Mouse (Mus musculus) CH12.LX (cell line): ENCODE measurements around the gene Kank1. TPM values are rescaled to one million over a fixed set of nuclear protein-coding genes. Genes with fewer than 3 reads are reported as not detected.

Experiments
- DNase-seq: peaks from one replicate; pipeline ENCODE4 v3.0.0-alpha.2; 2013; ENCODE audit errors: extremely low read depth
- H3K27ac ChIP-seq: 2 replicates; pipeline ENCODE4 v1.5.1; 2012; ENCODE audit warnings: low read depth, mild to moderate bottlenecking, control low read depth, moderate library complexity; ENCODE audit not compliant: insufficient read depth
- H3K27me3 ChIP-seq: replicated peaks from 2 replicates; pipeline ENCODE3; 2012; ENCODE audit warnings: inconsistent platforms
- H3K36me3 ChIP-seq, 2 experiments: replicated peaks in 1 of 2; 2 replicates each; pipeline versions ENCODE3 to v1.6.1; 2012; ENCODE audit warnings: inconsistent platforms in 1 of 2, low read length in 1 of 2, mild to moderate bottlenecking in 1 of 2, mixed read lengths in 1 of 2, moderate library complexity in 1 of 2; ENCODE audit not compliant: control insufficient read depth in 1 of 2, insufficient read depth in 1 of 2
- H3K4me1 ChIP-seq, 2 experiments: 2 replicates each; pipeline ENCODE4 v1.6.1; 2012; ENCODE audit warnings: inconsistent platforms in 1 of 2, moderate library complexity in 1 of 2; ENCODE audit not compliant: insufficient read depth in 2 of 2, control insufficient read depth in 1 of 2
- H3K4me2 ChIP-seq: 2 replicates; pipeline ENCODE4 v1.6.1; 2012; ENCODE audit warnings: low read depth, mild to moderate bottlenecking, control low read depth; ENCODE audit not compliant: poor library complexity, insufficient read depth, severe bottlenecking
- H3K4me3 ChIP-seq, 3 experiments: fragments of 150-350 bp in 1 of 3; sonication (generic) in 1 of 3; replicated peaks in 1 of 3; 2 replicates each; pipeline versions ENCODE3 to v1.5.1; 2011 to 2012; ENCODE audit warnings: low read depth in 2 of 3, low read length in 2 of 3, mild to moderate bottlenecking in 2 of 3, moderate library complexity in 2 of 3, control low read depth in 1 of 3, improper control_type of control experiment in 1 of 3, inconsistent platforms in 1 of 3, mixed read lengths in 1 of 3; ENCODE audit not compliant: poor library complexity in 1 of 3
- H3K79me2 ChIP-seq: replicated peaks from 2 replicates; pipeline ENCODE4 v1.6.1; 2012; ENCODE audit warnings: mild to moderate bottlenecking, moderate library complexity; ENCODE audit not compliant: control insufficient read depth, poor library complexity, insufficient read depth, severe bottlenecking; ENCODE audit errors: extremely low read depth
- H3K9ac ChIP-seq: 2 replicates; pipeline ENCODE4 v1.6.1; 2012; ENCODE audit warnings: low read depth, mild to moderate bottlenecking, control low read depth, moderate library complexity; ENCODE audit not compliant: insufficient read depth
- H3K9me3 ChIP-seq: replicated peaks from 2 replicates; pipeline ENCODE3; 2012; ENCODE audit warnings: low read length, inconsistent platforms, mixed read lengths
- CTCF ChIP-seq, 2 experiments: IDR thresholded peaks in 1 of 2; conservative IDR thresholded peaks in 1 of 2; 2 replicates each; pipeline ENCODE4 v1.5.1; 2011 to 2012; ENCODE audit warnings: low read depth in 2 of 2, low read length in 2 of 2, improper control_type of control experiment in 1 of 2, inconsistent platforms in 1 of 2, mild to moderate bottlenecking in 1 of 2, moderate library complexity in 1 of 2
- EP300 ChIP-seq: IDR thresholded peaks from 2 replicates; pipeline ENCODE4 v1.6.1; 2011; ENCODE audit warnings: low read length, improper control_type of control experiment
- GABPA ChIP-seq: IDR thresholded peaks from 2 replicates; pipeline ENCODE4 v1.6.1; 2012; ENCODE audit warnings: low read depth, low read length, improper control_type of control experiment, inconsistent platforms; ENCODE audit not compliant: insufficient replicate concordance
- HCFC1 ChIP-seq: IDR thresholded peaks from 2 replicates; pipeline ENCODE4 v1.6.1; 2012; ENCODE audit warnings: low read depth, mild to moderate bottlenecking, inconsistent platforms, low read length, improper control_type of control experiment
- IRF4 ChIP-seq: IDR thresholded peaks from 2 replicates; pipeline ENCODE4 v1.6.1; 2014; ENCODE audit warnings: low read depth, mild to moderate bottlenecking, inconsistent platforms, low read length, improper control_type of control experiment
- JUN ChIP-seq: IDR thresholded peaks from 2 replicates; pipeline ENCODE4 v1.6.1; 2011; ENCODE audit warnings: low read depth, mild to moderate bottlenecking, low read length, improper control_type of control experiment, moderate library complexity; ENCODE audit not compliant: insufficient read depth
- MAFK ChIP-seq: IDR thresholded peaks from 2 replicates; pipeline ENCODE4 v1.6.1; 2011; ENCODE audit warnings: low read length, improper control_type of control experiment; ENCODE audit not compliant: insufficient replicate concordance
- MAX ChIP-seq: IDR thresholded peaks from 2 replicates; pipeline ENCODE4 v1.6.1; 2011; ENCODE audit warnings: low read length, improper control_type of control experiment
- MAZ ChIP-seq: IDR thresholded peaks from 2 replicates; pipeline ENCODE4 v1.6.1; 2012; ENCODE audit warnings: low read depth, mild to moderate bottlenecking, inconsistent platforms, low read length, improper control_type of control experiment, moderate library complexity
- MEF2A ChIP-seq: IDR thresholded peaks from 2 replicates; pipeline ENCODE4 v1.6.1; 2014; ENCODE audit warnings: low read depth, mild to moderate bottlenecking, inconsistent platforms, low read length, improper control_type of control experiment, borderline replicate concordance
- NELFE ChIP-seq: IDR thresholded peaks from 2 replicates; pipeline ENCODE4 v1.6.1; 2011; ENCODE audit warnings: low read depth, low read length, improper control_type of control experiment
- PAX5 ChIP-seq: IDR thresholded peaks from 2 replicates; pipeline ENCODE4 v1.6.1; 2012; ENCODE audit warnings: low read length, inconsistent platforms, mixed read lengths
- POLR2A ChIP-seq: IDR thresholded peaks from 2 replicates; pipeline ENCODE4 v1.6.1; 2011; ENCODE audit warnings: low read depth, mild to moderate bottlenecking, improper control_type of control experiment, low read length
- POLR2AphosphoS2 ChIP-seq: IDR thresholded peaks from 2 replicates; pipeline ENCODE4 v1.6.1; 2011; ENCODE audit warnings: low read depth, low read length, improper control_type of control experiment
- RAD21 ChIP-seq: IDR thresholded peaks from 2 replicates; pipeline ENCODE4 v1.6.1; 2011; ENCODE audit warnings: low read depth, mild to moderate bottlenecking, low read length, improper control_type of control experiment, moderate library complexity
- SIN3A ChIP-seq: IDR thresholded peaks from 2 replicates; pipeline ENCODE4 v1.6.1; 2012; ENCODE audit warnings: low read length, improper control_type of control experiment, inconsistent platforms
- SMC3 ChIP-seq: IDR thresholded peaks from 2 replicates; pipeline ENCODE4 v1.6.1; 2011; ENCODE audit warnings: low read depth, low read length, improper control_type of control experiment
- TBP ChIP-seq: conservative IDR thresholded peaks from 2 replicates; pipeline ENCODE4 v1.6.1; 2011; ENCODE audit warnings: low read depth, low read length, improper control_type of control experiment
- UBTF ChIP-seq: IDR thresholded peaks from 2 replicates; pipeline ENCODE4 v1.6.1; 2012; ENCODE audit warnings: low read depth, mild to moderate bottlenecking, inconsistent platforms, low read length, improper control_type of control experiment, moderate library complexity
- USF1 ChIP-seq: IDR thresholded peaks from 2 replicates; pipeline ENCODE4 v1.6.1; 2014; ENCODE audit warnings: low read depth, mild to moderate bottlenecking, inconsistent platforms, low read length, improper control_type of control experiment
- ZC3H11A ChIP-seq: IDR thresholded peaks from 2 replicates; pipeline ENCODE4 v1.6.1; 2012; ENCODE audit warnings: low read depth, mild to moderate bottlenecking, inconsistent platforms, low read length, improper control_type of control experiment
- ZNF384 ChIP-seq: IDR thresholded peaks from 2 replicates; pipeline ENCODE4 v1.6.1; 2012; ENCODE audit warnings: low read depth, low read length, improper control_type of control experiment, inconsistent platforms
- dilution Hi-C: fragments of 300-500 bp; cut with MboI; formaldehyde crosslinking; loops from 2 replicates; pipeline ENCODE4 v1.14.3; 2020; ENCODE audit warnings: low sequenced_read_pairs; ENCODE audit not compliant: extremely low pct_unique_long_range_greater_than_20kb, extremely low pct_ligation_motif_present
- in situ Hi-C: fragments of 300-500 bp; cut with MboI; formaldehyde crosslinking; loops from 3 replicates; pipeline ENCODE4 v1.14.3; 2019; ENCODE audit warnings: low sequenced_read_pairs, low pct_ligation_motif_present, low pct_unique_long_range_greater_than_20kb, mixed read lengths
- polyA plus RNA-seq: library from polyadenylated mRNA; unstranded; fragments of >175 nt; gene quantifications from 2 replicates; pipeline ENCODE4 v1.2.1, GENCODE M21; 2012; ENCODE audit warnings: low read depth; ENCODE audit not compliant: insufficient read length
- total RNA-seq, 2 experiments: library from RNA; depleted of rRNA; stranded (reverse); fragments of 300-350 nt in 1 of 2; fragments of >200 nt in 1 of 2; gene quantifications; 2 replicates each; pipeline ENCODE4 v1.2.3; 2012 to 2014

Gene Kank1
- total and polyA plus RNA-seq, 3 experiments: 0.10 to 0.13 (median 0.12) TPM

GRCm38 (mm10) chr19:25370428-25370827 lies 133.7 kb downstream of the Kank1 start:
- no peak overlapping the region for H3K27ac ChIP-seq
- no peak overlapping the region for H3K9ac ChIP-seq
- H3K4me3 ChIP-seq: peak overlapping the region in 1 of 3 experiments; percentile 48
- TF ChIP-seq MEF2A: no peak
- TF ChIP-seq MAX: no peak
- no peak for TF ChIP-seq UBTF
- no peak for TF ChIP-seq GABPA
- no peak for TF ChIP-seq JUN
- TF ChIP-seq IRF4: no peak
- H3K4me2 ChIP-seq: peak overlapping the region; percentile 52
- no peaks in the 10 kb centered on the region for H3K9me3 ChIP-seq
- no peak for DNase-seq
- H3K36me3 ChIP-seq: no peaks in the 10 kb centered on the region
- no peaks in the 10 kb centered on the region for H3K27me3 ChIP-seq
- H3K4me1 ChIP-seq: peaks cover 5 to 9% of the 10 kb centered on the region in 2 experiments; a peak in 1 of 4 replicates
- in situ Hi-C loops: no loop called here
- dilution Hi-C loops: no loop called here
- no peaks in the 10 kb centered on the region for H3K79me2 ChIP-seq

GRCm38 (mm10) chr19:25372794-25373193 lies 136.0 kb downstream of the Kank1 start:
- Histone ChIP-seq H3K4me2 (no peak overlapping the region), H3K9ac (no peak overlapping the region), H3K27ac (no peak overlapping the region), H3K27me3 (no peaks in the 10 kb centered on the region), H3K4me3 (no peak overlapping the region), H3K9me3 (no peaks in the 10 kb centered on the region), H3K36me3 (no peaks in the 10 kb centered on the region), H3K4me1 (peaks cover 5 to 9% of the 10 kb centered on the region in 2 experiments; a peak in 1 of 4 replicates), H3K79me2 (no peaks in the 10 kb centered on the region)
- in situ Hi-C loops (no loop called here), dilution Hi-C loops (no loop called here)
- DNase-seq: no peak
- TF ChIP-seq SMC3: no peak
- no peak for TF ChIP-seq JUN
- no peak for TF ChIP-seq TBP
- TF ChIP-seq CTCF (conservative IDR thresholded peaks at IDR 0.05 in 1 of 2, IDR thresholded peaks at IDR 0.05 in 1 of 2; ENCODE audit: low read depth in 2 of 2, low read length in 2 of 2): no peak
- TF ChIP-seq USF1: no peak
- no peak for TF ChIP-seq MAZ
- no peak for TF ChIP-seq GABPA
- no peak for TF ChIP-seq EP300
- TF ChIP-seq RAD21: no peak
- no peak for TF ChIP-seq PAX5
- TF ChIP-seq POLR2A: no peak
- no peak for TF ChIP-seq MAFK
- no peak for TF ChIP-seq SIN3A
- TF ChIP-seq MAX: no peak
- TF ChIP-seq NELFE: no peak
- no peak for TF ChIP-seq HCFC1
- no peak for TF ChIP-seq POLR2AphosphoS2
- TF ChIP-seq ZNF384: no peak
- TF ChIP-seq ZC3H11A: no peak
